Mouse (Mus musculus): ENCODE data around the gene Ccdc51.

DNA sequence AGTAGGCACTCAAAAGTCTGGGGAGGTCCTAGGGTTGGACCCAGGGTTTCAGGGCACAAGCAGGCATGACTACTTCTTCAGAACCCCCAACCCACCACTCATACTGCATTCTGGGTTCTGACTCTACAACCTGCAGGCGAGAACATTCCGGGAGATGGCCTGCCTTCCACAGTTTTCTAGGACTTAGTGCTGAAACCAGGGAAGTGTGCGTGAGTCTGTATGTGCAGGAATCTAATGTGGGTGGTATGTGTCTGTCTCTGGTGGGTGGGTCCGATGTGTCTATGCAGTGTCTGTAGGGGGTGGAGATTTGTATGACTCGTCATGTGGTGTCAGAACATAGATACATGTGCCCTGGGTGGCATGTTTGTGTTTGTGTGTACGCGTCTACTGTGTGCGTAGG is 16.1 kb downstream of the Ccdc51 start:
- TF ChIP-seq CTCF (IDR thresholded peaks at IDR 0.05; ENCODE audit: insufficient read depth, low read depth, low read length) = no peak
- TF ChIP-seq POLR2A (IDR thresholded peaks at IDR 0.05; ENCODE audit: insufficient read depth, low read depth, low read length) = no peak

Measured in olfactory bulb, adult 2 months (tissue).